Mouse (Mus musculus) liver, embryonic 14.5 days (tissue): ENCODE measurements at regions not wholly inside any gene's neighbourhood (a gene's known extent, or its start where the extent isn't known, plus 50 kb on each side); places are given as distances from the start of the nearest gene placed in this dataset.

Experiments used
- CTCF ChIP-seq: IDR thresholded peaks from 2 replicates; pipeline ENCODE4 v1.5.1; 2016; ENCODE audit warnings: antibody characterized with exemption, low read depth, control low read depth
- EP300 ChIP-seq: IDR thresholded peaks from 2 replicates; pipeline ENCODE4 v1.6.1; 2016; ENCODE audit warnings: antibody characterized with exemption, low read depth

DNA sequence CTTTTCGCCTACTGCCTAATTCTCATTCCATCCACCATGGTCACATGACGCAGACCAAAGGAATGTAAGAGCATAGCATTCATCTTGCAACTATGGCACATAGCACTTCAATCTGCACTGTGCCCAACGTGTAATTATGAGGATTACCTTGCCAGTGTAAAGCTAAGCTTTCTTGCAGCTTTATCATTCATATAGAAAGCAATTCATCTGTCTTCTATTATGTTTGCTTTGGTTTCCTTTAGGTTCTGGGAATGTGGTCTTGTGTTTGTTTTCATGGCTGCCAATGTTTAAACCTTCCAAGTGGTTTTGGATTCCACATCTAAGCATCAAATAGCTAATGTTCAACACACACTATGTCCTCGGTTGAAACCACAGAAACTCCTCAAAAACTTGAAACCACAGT is 307.2 kb downstream of the Olfr1505 start:
- TF ChIP-seq CTCF = no peak
- no peak for TF ChIP-seq EP300
